ENCODE assay signal across 8 mouse cellular contexts in genomic region chr1:78659270-78659823, GRCm38 (mm10). TPM values are rescaled to one million over a fixed set of nuclear protein-coding genes. Genes with fewer than 3 reads are reported as not detected.
DNase-seq lines count a peak whose midpoint lies in the region; ATAC-seq and TF ChIP-seq lines count a peak whose summit lies in the region.

No protein-coding gene starts in this region.

- peaks cover 15% of the 10 kb centered on the region for H3K4me1 ChIP-seq in lung, embryonic 16.5 days (replicated peaks; ENCODE audit: control insufficient read depth, insufficient read depth, low read length)
- peaks cover 11% of the 10 kb centered on the region; the same call in 1 of the 2 replicates for H3K4me1 ChIP-seq in embryonic fibroblast, embryonic 13.5 days (ENCODE audit: control insufficient read depth, insufficient read depth, low read length)
- H3K4me1 ChIP-seq in limb, embryonic 12.5 days (replicated peaks) = peaks cover 43% of the 10 kb centered on the region

- H3K4me3 ChIP-seq in lung, embryonic 16.5 days (ENCODE audit: low read length) = peak overlapping the region; percentile 94
- peak overlapping the region; percentile 96 for H3K4me3 ChIP-seq in embryonic fibroblast, embryonic 13.5 days (ENCODE audit: insufficient read depth, low read length)
- peak overlapping the region; percentile 93 for H3K4me3 ChIP-seq in limb, embryonic 12.5 days (replicated peaks)

- TF ChIP-seq CTCF in embryonic fibroblast, embryonic 13.5 days (IDR thresholded peaks at IDR 0.05; ENCODE audit: borderline replicate concordance, insufficient read depth, low read length) = no peak

- peaks cover 2% of the 10 kb centered on the region; the same call in 1 of the 2 replicates for H3K36me3 ChIP-seq in lung, embryonic 16.5 days (ENCODE audit: control insufficient read depth, insufficient read depth, low read length)
- peaks cover 6% of the 10 kb centered on the region for H3K36me3 ChIP-seq in limb, embryonic 12.5 days

- DNase-seq in lung, postnatal 4 days = no peak
- DNase-seq in retina, postnatal 1 day = peak; percentile 42
- no peak for DNase-seq in gastrocnemius, adult 8-10 months (ENCODE audit: low spot score in 2 of 2)
- no peak for DNase-seq in ovary, postnatal 36 days (ENCODE audit: low spot score)
- no peak for DNase-seq in lung, postnatal 25 days (ENCODE audit: low spot score)

- H3K27ac ChIP-seq in lung, embryonic 16.5 days (ENCODE audit: low read length) = no peak overlapping the region
- no peak overlapping the region for H3K27ac ChIP-seq in embryonic fibroblast, embryonic 13.5 days (ENCODE audit: insufficient read depth, low read length)
- no peak overlapping the region for H3K27ac ChIP-seq in limb, embryonic 12.5 days

- 29% methylated on average over 4 of the region's 4 CpGs for WGBS in lung, embryonic 16.5 days
- 46% methylated on average over 4 of the region's 4 CpGs for WGBS in limb, embryonic 12.5 days

- TF ChIP-seq POLR2A in embryonic fibroblast, embryonic 13.5 days (IDR thresholded peaks at IDR 0.05; ENCODE audit: low read depth, low read length) = no peak

- ATAC-seq in lung, embryonic 16.5 days (ENCODE audit: low read depth) = no peak
- ATAC-seq in limb, embryonic 12.5 days (ENCODE audit: insufficient number of reproducible peaks, insufficient read depth, low FRiP score, low TSS enrichment, low read depth) = no peak

- H3K9ac ChIP-seq in lung, embryonic 16.5 days (ENCODE audit: low read length) = peak overlapping the region; percentile 97
- H3K9ac ChIP-seq in limb, embryonic 12.5 days (replicated peaks) = peak overlapping the region; percentile 96

- H3K4me2 ChIP-seq in lung, embryonic 16.5 days (ENCODE audit: low read depth, low read length) = peak overlapping the region; percentile 68
- peak overlapping the region; percentile 72 for H3K4me2 ChIP-seq in limb, embryonic 12.5 days

- H3K27me3 ChIP-seq in lung, embryonic 16.5 days (ENCODE audit: control insufficient read depth, insufficient read depth, low read depth, low read length) = no peaks in the 10 kb centered on the region
- H3K27me3 ChIP-seq in limb, embryonic 12.5 days = no peaks in the 10 kb centered on the region

- no peaks in the 10 kb centered on the region for H3K9me3 ChIP-seq in lung, embryonic 16.5 days (ENCODE audit: control insufficient read depth, low read length)
- H3K9me3 ChIP-seq in limb, embryonic 12.5 days = no peaks in the 10 kb centered on the region

RNA-seq across cellular contexts. Expression of gene Utp14b, which starts 1.5 kb away (rescaled TPM):
- polyA plus RNA-seq in lung, embryonic 16.5 days (2015; fragmentation: Nextera tagmentation; extraction: Ambion mirVana) = 2.8 and 3.1 TPM in 2 replicates
- polyA plus RNA-seq in embryonic fibroblast, embryonic 13.5 days (2011; ENCODE audit: insufficient read length, low read depth, missing spikeins) = 4.1 and 4.3 TPM in 2 replicates
- polyA plus RNA-seq in limb, embryonic 12.5 days (2016; fragmentation: Nextera tagmentation; extraction: Ambion mirVana) = 4.1 and 5.0 TPM in 2 replicates
- 1 to 10 TPM in 1 of 4 experiments, under 1 TPM in 3; 0.80 to 2.5 (median 0.91) TPM for total RNA-seq in gastrocnemius, adult 8-10 months (2022)

RNA-seq across cellular contexts. Expression of gene Acsl3, which starts 1.7 kb away (rescaled TPM):
- 38.5 and 40.7 TPM in 2 replicates for polyA plus RNA-seq in lung, embryonic 16.5 days (2015; fragmentation: Nextera tagmentation; extraction: Ambion mirVana)
- polyA plus RNA-seq in embryonic fibroblast, embryonic 13.5 days (2011; ENCODE audit: insufficient read length, low read depth, missing spikeins) = 34.7 and 40.4 TPM in 2 replicates
- polyA plus RNA-seq in limb, embryonic 12.5 days (2016; fragmentation: Nextera tagmentation; extraction: Ambion mirVana) = 78.8 and 88.2 TPM in 2 replicates
- total RNA-seq in gastrocnemius, adult 8-10 months (2022) = 10 to 100 TPM in 2 of 4 experiments, 1 to 10 TPM in 2; 6.1 to 23.4 (median 9.1) TPM
